9 mouse cellular contexts compared by ENCODE assay signal in the genomic region with DNA sequence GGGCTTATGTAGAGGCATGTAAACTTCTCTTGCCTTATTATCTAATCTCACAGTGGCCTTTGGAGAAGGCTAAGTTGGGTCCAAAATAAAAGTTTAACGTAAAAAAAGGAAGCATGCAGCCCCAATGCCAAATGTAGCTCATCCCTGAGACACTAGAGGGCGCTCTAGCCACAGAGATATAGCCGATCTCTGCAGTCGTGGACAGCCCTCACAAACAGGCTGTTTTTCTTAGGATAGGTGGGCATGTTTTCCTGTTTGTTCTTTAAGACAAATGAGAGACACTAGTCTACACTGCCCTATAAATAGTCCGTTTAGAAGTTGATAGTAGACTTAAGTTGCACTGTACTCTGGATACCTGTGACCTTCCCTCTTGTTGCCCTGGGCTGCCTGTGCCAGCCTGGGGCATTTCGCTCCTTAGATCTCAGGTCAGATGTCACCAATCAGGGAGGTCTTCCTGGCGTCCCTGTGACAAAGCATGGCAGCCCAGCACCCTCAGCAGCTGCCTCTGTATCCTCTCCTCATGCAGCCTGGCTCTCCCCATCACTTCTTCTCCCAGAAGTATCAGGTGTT. TPM values are rescaled to one million over a fixed set of nuclear protein-coding genes. Genes with fewer than 3 reads are reported as not detected.
DNase-seq lines count a peak whose midpoint lies in the region; ATAC-seq and TF ChIP-seq lines count a peak whose summit lies in the region.
"Had no signal": no experiment of that assay in that cellular context is flagged by ENCODE, and none has a peak within 500 bp of the region (broad histone marks: within the 10 kb centered on the region; RNA-seq: fewer than 3 reads in every experiment).

No protein-coding gene starts in this region.

- no peaks in the 10 kb centered on the region for H3K27me3 ChIP-seq in hindbrain, embryonic 13.5 days

- H3K9me3 ChIP-seq in hindbrain, embryonic 13.5 days: no peaks in the 10 kb centered on the region

- H3K36me3 ChIP-seq in hindbrain, embryonic 13.5 days: no peaks in the 10 kb centered on the region
- H3K36me3 ChIP-seq: limb, embryonic 12.5 days had no signal

- H3K9ac ChIP-seq in hindbrain, embryonic 13.5 days: no peak overlapping the region
- H3K9ac ChIP-seq: limb, embryonic 12.5 days had no signal

- H3K27ac ChIP-seq in hindbrain, embryonic 13.5 days: no peak overlapping the region
- H3K27ac ChIP-seq: limb, embryonic 12.5 days had no signal

- peak; percentile 57 to 89 for DNase-seq in adrenal gland, adult (ENCODE audit: inconsistent age in 2 of 2, low spot score in 1 of 2)
- DNase-seq in adrenal gland, postnatal 4 days (ENCODE audit: low spot score in 2 of 2): no peak
- DNase-seq in brain, embryonic 14.5 days (ENCODE audit: low read depth): peak; percentile 85
- DNase-seq in layer of hippocampus, postnatal 36 days: peak; percentile 48 to 56
- DNase-seq in right cerebral cortex, postnatal 10 days (ENCODE audit: low spot score in 2 of 2): peak; percentile 62 to 82

- WGBS in hindbrain, embryonic 13.5 days: 15% methylated on average over 7 of the region's 7 CpGs

- peak; percentile 79 for ATAC-seq in erythroid progenitor cell, adult 5-6 weeks (replicated peaks; ENCODE audit: low FRiP score, poor library complexity, severe bottlenecking)
- peak; percentile 84 for ATAC-seq in hindbrain, embryonic 13.5 days (ENCODE audit: low FRiP score)
- peak; percentile 92 for ATAC-seq in megakaryocyte, adult 5-6 weeks (ENCODE audit: poor library complexity, severe bottlenecking)

- no peak for TF ChIP-seq POLR2A in brain, embryonic 14.5 days (IDR thresholded peaks at IDR 0.05; ENCODE audit: borderline replicate concordance, extremely low read depth, insufficient read depth, insufficient read length, poor library complexity, severe bottlenecking)

- peak; percentile 89 for TF ChIP-seq CTCF in brain, embryonic 14.5 days (IDR thresholded peaks at IDR 0.05; ENCODE audit: borderline replicate concordance, extremely low read depth, insufficient read depth, insufficient read length)

- H3K4me2 ChIP-seq in hindbrain, embryonic 13.5 days: no peak overlapping the region
- H3K4me2 ChIP-seq: limb, embryonic 12.5 days had no signal

- H3K4me3 ChIP-seq in hindbrain, embryonic 13.5 days: no peak overlapping the region
- H3K4me3 ChIP-seq: limb, embryonic 12.5 days had no signal

- H3K4me1 ChIP-seq in hindbrain, embryonic 13.5 days (replicated peaks): no peaks in the 10 kb centered on the region; the same call in 1 of the 2 replicates

RNA-seq across cellular contexts. Expression of gene Clybl, which starts 9.5 kb away (rescaled TPM):
- total RNA-seq in adrenal gland, postnatal 4 days (2021): 10 to 100 TPM; 42.9 to 48.9 TPM
- 10.1 and 11.7 TPM in 2 replicates for polyA plus RNA-seq in brain, embryonic 14.5 days (2012; rRNA removed)
- total RNA-seq in erythroid progenitor cell, adult 5-6 weeks (2015; ENCODE audit: low replicate concordance): 23.5 and 31.4 TPM in 2 replicates
- 13.9 and 15.2 TPM in 2 replicates for total RNA-seq in erythroid progenitor cell, adult 5-6 weeks (2017; ENCODE audit: low replicate concordance)
- polyA plus RNA-seq in hindbrain, embryonic 13.5 days (2015; fragmentation: Nextera tagmentation; extraction: Ambion mirVana): 12.1 and 12.7 TPM in 2 replicates
- total RNA-seq in layer of hippocampus, postnatal 36 days (2021): 10 to 100 TPM; 24.1 to 29.9 TPM
- 11.1 and 13.1 TPM in 2 replicates for total RNA-seq in megakaryocyte, adult 5-6 weeks (2015)
- total RNA-seq in megakaryocyte, adult 5-6 weeks (2017): 1.7 and 4.8 TPM in 2 replicates

Comparison
In these comparisons a context has a peak if more than half of its experiments do, and no peak if none do; other contexts are left out.
1. DNase-seq: peak in adrenal gland, adult (2 of 2), brain, embryonic 14.5 days (single experiment), layer of hippocampus, postnatal 36 days (2 of 2) and right cerebral cortex, postnatal 10 days (2 of 2); none in adrenal gland, postnatal 4 days (0 of 2).
2. Peak in every context shown above with its lines, with median percentiles within 50 percentile points of each other: ATAC-seq.